Mouse (Mus musculus) heart, adult 2 months (tissue): ENCODE results near the gene H2-DMb1. TPM values are rescaled to one million over a fixed set of nuclear protein-coding genes. Genes with fewer than 3 reads are reported as not detected.

Source experiments
- DNase-seq, 2 experiments: peaks; one replicate each; pipeline ENCODE4 v3.0.0; 2021
- H3K27ac ChIP-seq: fragments of 200-600 bp; 2 replicates; pipeline ENCODE4 v1.8.1; 2022
- H3K27me3 ChIP-seq: fragments of 200-500 bp; 2 replicates; pipeline ENCODE4 v1.6.1; 2012; ENCODE audit warnings: mild to moderate bottlenecking, low read length, inconsistent platforms, mixed read lengths; ENCODE audit not compliant: control insufficient read depth, insufficient read depth
- H3K36me3 ChIP-seq: fragments of 200-500 bp; 2 replicates; pipeline ENCODE4 v1.6.1; 2012; ENCODE audit warnings: low read length, inconsistent platforms; ENCODE audit not compliant: control insufficient read depth, insufficient read depth
- H3K4me1 ChIP-seq: fragments of 200-500 bp; 2 replicates; pipeline ENCODE4 v1.6.1; 2011; ENCODE audit warnings: low read length; ENCODE audit not compliant: control insufficient read depth, insufficient read depth
- H3K4me3 ChIP-seq: fragments of 200-600 bp; 2 replicates; pipeline ENCODE4 v1.8.1; 2022
- H3K79me2 ChIP-seq: fragments of 200-500 bp; replicated peaks from 2 replicates; pipeline ENCODE4 v1.6.1; 2012; ENCODE audit warnings: mild to moderate bottlenecking, inconsistent platforms, low read length, moderate library complexity, mixed read lengths; ENCODE audit not compliant: control insufficient read depth, insufficient read depth
- H3K9ac ChIP-seq: fragments of 200-500 bp; 2 replicates; pipeline ENCODE4 v1.6.1; 2012; ENCODE audit warnings: low read depth, mild to moderate bottlenecking, control low read depth, inconsistent platforms, low read length, mixed read lengths
- CTCF ChIP-seq: fragments of 200-600 bp; IDR thresholded peaks from 2 replicates; pipeline ENCODE4 v1.8.1; 2022; ENCODE audit warnings: antibody characterized with exemption, mild to moderate bottlenecking, moderate library complexity
- EP300 ChIP-seq: fragments of 200-500 bp; IDR thresholded peaks from 2 replicates; pipeline ENCODE4 v1.6.1; 2011; ENCODE audit warnings: low read depth, low read length, control low read depth; ENCODE audit not compliant: insufficient read depth
- POLR2A ChIP-seq: fragments of 200-500 bp; IDR thresholded peaks from 2 replicates; pipeline ENCODE4 v1.6.1; 2011; ENCODE audit warnings: mild to moderate bottlenecking, low read depth, low read length, control low read depth; ENCODE audit not compliant: insufficient read depth
- WGBS: fragments of 180-500 bp; shearing (Covaris S2); methylation state at CpG from one replicate; pipeline ENCODE4 v1.1.7; 2018; 5-methylcytosine and 5-hydroxymethylcytosine counted together
- intact Hi-C: fragments of 180-260 bp; cut with DNase I; formaldehyde crosslinking; loops from one replicate; pipeline ENCODE4 v1.15.1; 2025
- polyA plus RNA-seq: library from polyadenylated mRNA; depleted of rRNA; stranded (reverse); fragments of >200 nt; gene quantifications from 2 replicates; pipeline ENCODE4 v1.2.3, GENCODE M21; 2012
- total RNA-seq, 2 experiments: library from RNA; stranded (reverse); gene quantifications; 2 replicates each; pipeline ENCODE4 v1.2.3; 2021

The H2-DMb1 gene
- total and polyA plus RNA-seq, 3 experiments: 1.6 to 19.1 (median 2.2) TPM

- H3K36me3 ChIP-seq: no peaks in the 10 kb centered on the region
- H3K27ac ChIP-seq: no peak overlapping the region
- WGBS: 92% methylated on average over 16 of the region's 16 CpGs
- intact Hi-C loops: no loop called here
- peaks cover 5% of the 10 kb centered on the region for H3K4me1 ChIP-seq
- no peak for DNase-seq
- no peaks in the 10 kb centered on the region for H3K79me2 ChIP-seq
- no peak overlapping the region for H3K9ac ChIP-seq
- no peak for TF ChIP-seq CTCF
- TF ChIP-seq EP300: no peak
- no peak for TF ChIP-seq POLR2A
- H3K27me3 ChIP-seq: no peaks in the 10 kb centered on the region
- H3K4me3 ChIP-seq: no peak overlapping the region
Observed at GRCm38 (mm10) chr17:34200772-34201505, 48.1 kb downstream of the H2-DMb1 start.

GRCm38 (mm10) chr17:34201506-34202055, 48.7 kb downstream of the H2-DMb1 start:
- Histone ChIP-seq H3K79me2 (no peaks in the 10 kb centered on the region), H3K9ac (no peak overlapping the region), H3K36me3 (peaks cover 5% of the 10 kb centered on the region; the same call in 1 of the 2 replicates), H3K4me3 (no peak overlapping the region), H3K27me3 (no peaks in the 10 kb centered on the region), H3K4me1 (peaks cover 5% of the 10 kb centered on the region), H3K27ac (no peak overlapping the region)
- WGBS: 71% methylated on average over 7 of the region's 7 CpGs
- no peak for TF ChIP-seq POLR2A
- TF ChIP-seq EP300: no peak
- TF ChIP-seq CTCF: no peak
- intact Hi-C loops: no loop called here
- no peak for DNase-seq

GRCm38 (mm10) chr17:34202760-34203442, 50.0 kb downstream of the H2-DMb1 start:
- H3K36me3 ChIP-seq: peaks cover 5% of the 10 kb centered on the region; the same call in 1 of the 2 replicates
- no peak for DNase-seq
- no peak overlapping the region for H3K9ac ChIP-seq
- H3K4me3 ChIP-seq: no peak overlapping the region
- intact Hi-C loops: no loop called here
- no peaks in the 10 kb centered on the region for H3K27me3 ChIP-seq
- H3K79me2 ChIP-seq: no peaks in the 10 kb centered on the region
- no peak overlapping the region for H3K27ac ChIP-seq
- WGBS: 95% methylated on average over 4 of the region's 4 CpGs
- peaks cover 5% of the 10 kb centered on the region for H3K4me1 ChIP-seq
- TF ChIP-seq EP300 (no peak), CTCF (no peak), POLR2A (no peak)

- Histone ChIP-seq H3K9ac (peak within 1 kb of the TSS; percentile 74), H3K79me2 (no peaks in the 10 kb centered on the region), H3K27ac (peak within 1 kb of the TSS; percentile 98), H3K27me3 (no peaks in the 10 kb centered on the region), H3K4me3 (peak within 1 kb of the TSS; percentile 65), H3K4me1 (peaks cover 5% of the 10 kb centered on the region), H3K36me3 (peaks cover 5% of the 10 kb centered on the region; the same call in 1 of the 2 replicates)
- DNase-seq: no peak
- intact Hi-C loops: no loop called here
- TF ChIP-seq CTCF: no peak
- no peak for TF ChIP-seq POLR2A
- TF ChIP-seq EP300: no peak
- WGBS: 67% methylated on average over 5 of the region's 5 CpGs
Observed at GRCm38 (mm10) chr17:34203444-34203843, 50.6 kb downstream of the H2-DMb1 start, which contains the start of gene Tap2. Gene Tap2, plus strand, starts transcription at chr17:34203527.

GRCm38 (mm10) chr17:34204303-34205010, 51.6 kb downstream of the H2-DMb1 start:
- H3K4me3 ChIP-seq: peak overlapping the region; percentile 65
- under 1% methylated on average over 44 of the region's 44 CpGs for WGBS
- no peaks in the 10 kb centered on the region for H3K79me2 ChIP-seq
- peaks cover 2% of the 10 kb centered on the region for H3K4me1 ChIP-seq
- peak overlapping the region; percentile 74 for H3K9ac ChIP-seq
- H3K27me3 ChIP-seq: no peaks in the 10 kb centered on the region
- peak overlapping the region; percentile 98 for H3K27ac ChIP-seq
- intact Hi-C loops: loop anchor here (1.0 kb wide), 2 partner anchors 17 to 34 kb away; partner anchors contain the start of genes Psmb9 and Tap1
- peak; percentile 93 to 96 for DNase-seq
- no peak for TF ChIP-seq EP300
- peak; percentile 68 for TF ChIP-seq POLR2A
- TF ChIP-seq CTCF: peak; percentile 99
- H3K36me3 ChIP-seq: peaks cover 5% of the 10 kb centered on the region; the same call in 1 of the 2 replicates
